Mouse (Mus musculus) fat pad, adult 2 months (tissue): ENCODE data around the gene Scn1a.

ENCODE experiments used
- DNase-seq: peaks from one replicate; pipeline ENCODE4 v3.0.0-alpha.2; 2011; ENCODE audit warnings: low read depth, low spot score; ENCODE audit errors: extremely low read depth

Gene Scn1a

GRCm38 (mm10) chr2:66256220-66257131, 184.2 kb downstream of the Scn1a start, which contains the start of gene Ttc21b:
Gene Ttc21b (minus strand): TSS chr2:66256617.
- DNase-seq = peak; percentile 36

DNA sequence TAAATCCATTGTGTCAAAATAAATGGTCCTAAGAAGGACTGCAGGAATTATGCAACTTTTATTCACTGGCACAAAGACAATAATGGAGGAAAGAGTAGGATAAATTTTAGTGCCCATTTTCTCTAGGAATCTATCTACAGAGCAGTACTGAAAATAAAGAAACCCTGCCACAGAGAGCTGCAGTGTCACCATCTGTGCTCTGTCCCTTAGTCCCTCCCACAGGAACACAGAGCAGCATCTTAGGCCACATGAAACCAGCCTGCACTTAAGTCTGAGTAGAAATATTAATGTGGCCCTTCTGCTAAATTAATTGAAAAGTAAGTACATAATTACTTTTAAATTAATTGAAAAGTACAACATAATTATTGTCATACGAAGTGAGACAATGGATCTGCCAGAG, 196.6 kb downstream of the Scn1a start:
- no peak for DNase-seq

DNA sequence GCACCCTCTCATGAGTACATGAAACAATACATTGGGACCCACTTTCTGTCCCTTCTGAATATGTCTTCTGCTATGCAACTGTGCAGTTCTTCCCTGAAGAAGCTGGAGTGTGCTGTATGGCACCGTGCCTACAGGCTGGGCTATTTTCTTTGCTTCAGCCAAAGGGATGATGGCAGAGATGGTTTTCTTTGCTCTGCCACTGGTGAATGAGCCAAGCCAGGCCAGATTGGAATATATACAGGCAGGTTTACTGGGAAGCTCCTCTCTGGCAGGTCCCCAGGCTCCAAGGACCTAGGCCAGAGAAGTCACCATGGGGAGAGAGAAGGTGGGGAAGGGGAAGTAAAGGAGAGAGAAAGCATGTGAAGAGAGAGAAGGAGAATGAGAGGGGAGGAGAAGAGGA, 200.3 kb downstream of the Scn1a start:
- no peak for DNase-seq

DNA sequence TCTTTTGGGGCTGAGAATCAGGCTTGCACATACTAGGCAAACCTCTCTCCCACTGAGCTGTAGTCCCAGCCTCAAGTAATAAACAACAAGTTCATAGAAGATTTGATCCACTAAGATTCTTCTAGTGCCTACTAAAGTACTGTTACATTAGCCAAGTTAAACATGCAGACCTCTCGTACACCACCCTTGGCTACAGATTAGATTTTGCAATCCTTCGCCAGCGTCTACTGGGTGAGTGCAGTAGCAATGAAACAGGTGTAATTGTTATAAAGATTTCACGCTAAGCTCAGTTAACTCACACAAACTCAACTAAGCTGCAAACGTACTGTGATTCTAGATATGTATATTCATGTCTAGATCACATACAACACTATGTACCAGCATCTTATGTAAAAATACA, 201.8 kb downstream of the Scn1a start:
- DNase-seq = peak; percentile 7

- DNase-seq = no peak
These were observed 219.7 kb downstream of the Scn1a start for GRCm38 (mm10) chr2:66220954-66221353.
